Mouse (Mus musculus) adrenal gland, adult (tissue): ENCODE results near the gene Selenof.

Source experiments
- DNase-seq, 2 experiments: peaks; one replicate each; pipeline ENCODE4 v3.0.0; 2022 to 2023; ENCODE audit warnings: low spot score in 1 of 2; ENCODE audit not compliant: inconsistent age in 2 of 2

The Selenof gene

GRCm38 (mm10) chr3:144635236-144635635, 65.1 kb downstream of the Selenof start:
- DNase-seq: no peak

GRCm38 (mm10) chr3:144638110-144638509, 68.0 kb downstream of the Selenof start:
- DNase-seq: no peak

GRCm38 (mm10) chr3:144639387-144639786, 69.3 kb downstream of the Selenof start:
- no peak for DNase-seq

GRCm38 (mm10) chr3:144640033-144640432, 69.9 kb downstream of the Selenof start:
- no peak for DNase-seq

- no peak for DNase-seq
These were observed 72.0 kb downstream of the Selenof start for GRCm38 (mm10) chr3:144642141-144642540.

GRCm38 (mm10) chr3:144643301-144643871, 73.3 kb downstream of the Selenof start:
- peak; percentile 31 to 83 for DNase-seq

- DNase-seq: no peak
These were observed 74.1 kb downstream of the Selenof start for GRCm38 (mm10) chr3:144644202-144644601.
